ENCODE assay signal across 9 mouse cellular contexts in the genomic region with DNA sequence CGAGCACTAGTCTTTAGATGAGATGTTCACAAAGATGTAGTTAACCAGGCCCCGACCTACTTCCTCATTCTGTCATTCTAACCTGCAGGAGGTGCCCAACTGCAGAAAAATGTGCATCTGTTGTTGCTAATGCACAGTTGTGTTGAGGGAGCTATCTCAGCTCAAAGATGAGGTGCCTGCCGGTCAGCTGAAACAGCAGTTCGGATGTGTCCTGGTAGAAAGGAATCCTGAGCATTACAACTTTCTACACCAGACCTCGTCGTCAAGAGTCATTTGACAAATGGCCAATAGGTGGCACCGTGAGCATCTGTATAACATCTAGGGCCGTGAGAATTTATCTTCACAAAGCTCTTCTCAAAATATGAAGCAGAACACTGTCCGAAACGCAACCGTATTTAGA. TPM values are rescaled to one million over a fixed set of nuclear protein-coding genes. Genes with fewer than 3 reads are reported as not detected.
DNase-seq lines count a peak whose midpoint lies in the region; ATAC-seq lines count a peak whose summit lies in the region.
"Had no signal": no experiment of that assay in that cellular context is flagged by ENCODE, and none has a peak within 500 bp of the region (broad histone marks: within the 10 kb centered on the region; RNA-seq: fewer than 3 reads in every experiment).

No protein-coding gene starts in this region.

- peak; percentile 62 for DNase-seq in neural tube, embryonic 10.5 days (ENCODE audit: extremely low spot score, low spot score)
- peak; percentile 12 for DNase-seq in T-cell, adult 2 months (ENCODE audit: low spot score)
- peak; percentile 44 to 55 for DNase-seq in cerebellum, postnatal 4 days (ENCODE audit: low spot score in 2 of 2)
- peak; percentile 16 to 27 for DNase-seq in left cerebral cortex, postnatal 36 days (ENCODE audit: low spot score in 2 of 2)

- H3K4me1 ChIP-seq in neural tube, embryonic 15.5 days = no peaks in the 10 kb centered on the region
- no peaks in the 10 kb centered on the region for H3K4me1 ChIP-seq in hindbrain, embryonic 16.5 days (ENCODE audit: control insufficient read depth, insufficient read depth, low read depth, low read length)

- no peak overlapping the region for H3K27ac ChIP-seq in neural tube, embryonic 15.5 days (replicated peaks)
- H3K27ac ChIP-seq in hindbrain, embryonic 16.5 days (ENCODE audit: low read depth, low read length) = no peak overlapping the region
- H3K27ac ChIP-seq: heart, embryonic 13.5 days; neural tube, embryonic 12.5 days had no signal

- no peak for ATAC-seq in neural tube, embryonic 15.5 days (ENCODE audit: low FRiP score)
- 0 out of 2 replicates have a peak, but pooled peaks have one; percentile 63 for ATAC-seq in hindbrain, embryonic 16.5 days
- ATAC-seq in neutrophil, adult 5-6 weeks (ENCODE audit: extremely low read depth, insufficient number of reproducible peaks, low FRiP score, poor library complexity, severe bottlenecking) = peak; percentile 49

- no peak overlapping the region for H3K4me3 ChIP-seq in neural tube, embryonic 15.5 days (replicated peaks)
- H3K4me3 ChIP-seq in hindbrain, embryonic 16.5 days (ENCODE audit: low read length) = no peak overlapping the region
- H3K4me3 ChIP-seq: heart, embryonic 13.5 days; neural tube, embryonic 12.5 days had no signal

- no peak overlapping the region for H3K9ac ChIP-seq in neural tube, embryonic 15.5 days (replicated peaks)
- H3K9ac ChIP-seq in hindbrain, embryonic 16.5 days (ENCODE audit: low read depth, low read length) = no peak overlapping the region
- H3K9ac ChIP-seq: heart, embryonic 13.5 days; neural tube, embryonic 12.5 days had no signal

- intact Hi-C loops in left cerebral cortex, postnatal 36 days (cut with DNase I) = loop anchor here (5.0 to 10.0 kb wide), 2 partner anchors 445 to 998 kb away; no protein-coding TSS in a partner anchor

- no peaks in the 10 kb centered on the region for H3K36me3 ChIP-seq in neural tube, embryonic 15.5 days
- no peaks in the 10 kb centered on the region for H3K36me3 ChIP-seq in hindbrain, embryonic 16.5 days (ENCODE audit: control insufficient read depth, insufficient read depth, low read length)
- H3K36me3 ChIP-seq: heart, embryonic 13.5 days; neural tube, embryonic 12.5 days had no signal

- H3K4me2 ChIP-seq in neural tube, embryonic 15.5 days = no peak overlapping the region
- H3K4me2 ChIP-seq in hindbrain, embryonic 16.5 days (ENCODE audit: low read length) = no peak overlapping the region
- H3K4me2 ChIP-seq: heart, embryonic 13.5 days; neural tube, embryonic 12.5 days had no signal

- 28% methylated on average over 11 of the region's 11 CpGs for WGBS in neural tube, embryonic 15.5 days
- WGBS in hindbrain, embryonic 16.5 days = 24% methylated on average over 11 of the region's 11 CpGs

- H3K9me3 ChIP-seq in neural tube, embryonic 15.5 days (replicated peaks) = no peaks in the 10 kb centered on the region
- H3K9me3 ChIP-seq in hindbrain, embryonic 16.5 days (ENCODE audit: control insufficient read depth, low read length) = no peaks in the 10 kb centered on the region
- H3K9me3 ChIP-seq: heart, embryonic 13.5 days; neural tube, embryonic 12.5 days had no signal

- H3K27me3 ChIP-seq in neural tube, embryonic 15.5 days (replicated peaks) = no peaks in the 10 kb centered on the region
- H3K27me3 ChIP-seq in hindbrain, embryonic 16.5 days (replicated peaks; ENCODE audit: control insufficient read depth, insufficient read depth, low read length) = no peaks in the 10 kb centered on the region
- H3K27me3 ChIP-seq: heart, embryonic 13.5 days; neural tube, embryonic 12.5 days had no signal

RNA-seq across cellular contexts. Expression of a gene that starts 30.4 kb away (rescaled TPM):
- 36.6 and 48.2 TPM in 2 replicates for polyA plus RNA-seq in neural tube, embryonic 15.5 days (2015; fragmentation: Nextera tagmentation; extraction: Ambion mirVana)
- polyA plus RNA-seq in hindbrain, embryonic 16.5 days (2015; fragmentation: Nextera tagmentation; extraction: Ambion mirVana) = 29.3 and 36.5 TPM in 2 replicates
- 10 to 100 TPM; 18.3 to 20.5 TPM for total RNA-seq in left cerebral cortex, postnatal 36 days (2021)
- total RNA-seq in neutrophil, adult 5-6 weeks (2017) = 37.6 and 42.4 TPM in 2 replicates

RNA-seq across cellular contexts. Expression of a gene that starts 55.3 kb away (rescaled TPM):
- polyA plus RNA-seq in neural tube, embryonic 15.5 days (2015; fragmentation: Nextera tagmentation; extraction: Ambion mirVana) = 0.29 and 1.2 TPM in 2 replicates
- polyA plus RNA-seq in hindbrain, embryonic 16.5 days (2015; fragmentation: Nextera tagmentation; extraction: Ambion mirVana) = 0.31 and 0.55 TPM in 2 replicates
- total RNA-seq in left cerebral cortex, postnatal 36 days (2021) = under 1 TPM; 0.41 to 0.42 TPM
- total RNA-seq in neutrophil, adult 5-6 weeks (2017) = 48.1 and 59.9 TPM in 2 replicates

RNA-seq across cellular contexts. Expression of a gene that starts 55.8 kb away (rescaled TPM):
- 107 and 114 TPM in 2 replicates for polyA plus RNA-seq in neural tube, embryonic 15.5 days (2015; fragmentation: Nextera tagmentation; extraction: Ambion mirVana)
- polyA plus RNA-seq in hindbrain, embryonic 16.5 days (2015; fragmentation: Nextera tagmentation; extraction: Ambion mirVana) = 109 and 118 TPM in 2 replicates
- 10 to 100 TPM; 63.4 to 66.4 TPM for total RNA-seq in left cerebral cortex, postnatal 36 days (2021)
- 96.5 and 104 TPM in 2 replicates for total RNA-seq in neutrophil, adult 5-6 weeks (2017)

Comparison
In these comparisons a context has a peak if more than half of its experiments do, and no peak if none do; other contexts are left out.
1. DNase-seq: peak in every context shown above with its lines; median percentile 62 in neural tube, embryonic 10.5 days; 50 in cerebellum, postnatal 4 days; 22 in left cerebral cortex, postnatal 36 days; 12 in T-cell, adult 2 months.
2. RNA of a gene that starts 55.3 kb away (total RNA-seq): 48.1 to 59.9 TPM in neutrophil, adult 5-6 weeks; 0.41 to 0.42 TPM in left cerebral cortex, postnatal 36 days; every median in the first group is over 10 times any median in the second.